Mouse (Mus musculus) forebrain, embryonic 11.5 days (tissue): Measurements from ENCODE around the gene Clasp1. TPM values are rescaled to one million over a fixed set of nuclear protein-coding genes. Genes with fewer than 3 reads are reported as not detected.

Source experiments
- ATAC-seq: fragments of 200-750 bp; cut with Nextera tagmentation; replicated peaks from 2 replicates; pipeline ENCODE4 v1.8.0; 2017; ENCODE audit warnings: moderate TSS enrichment; ENCODE audit not compliant: low FRiP score
- DNase-seq: peaks from one replicate; pipeline ENCODE4 v3.0.0-alpha.2; 2017; ENCODE audit warnings: low spot score
- H3K27ac ChIP-seq: fragments of 300-500 bp; sonication (generic); 2 replicates; pipeline ENCODE4 v1.5.1; 2014; ENCODE audit warnings: low read depth, low read length
- H3K27me3 ChIP-seq: fragments of 300-500 bp; sonication (generic); 2 replicates; pipeline ENCODE4 v1.6.1; 2014; ENCODE audit warnings: mild to moderate bottlenecking, low read length, mixed read lengths; ENCODE audit not compliant: control insufficient read depth, insufficient read depth
- H3K36me3 ChIP-seq: fragments of 300-500 bp; sonication (generic); 2 replicates; pipeline ENCODE4 v1.6.1; 2014; ENCODE audit warnings: mild to moderate bottlenecking, low read length, moderate library complexity, mixed read lengths; ENCODE audit not compliant: control insufficient read depth, insufficient read depth
- H3K4me1 ChIP-seq: fragments of 300-500 bp; sonication (generic); replicated peaks from 2 replicates; pipeline ENCODE4 v1.6.1; 2014; ENCODE audit warnings: low read length, mixed read lengths; ENCODE audit not compliant: control insufficient read depth, insufficient read depth
- H3K4me2 ChIP-seq: fragments of 300-500 bp; sonication (generic); 2 replicates; pipeline ENCODE4 v1.6.1; 2014; ENCODE audit warnings: low read depth, mild to moderate bottlenecking, low read length, moderate library complexity, mixed read lengths; ENCODE audit not compliant: severe bottlenecking
- H3K4me3 ChIP-seq: fragments of 300-500 bp; sonication (generic); 2 replicates; pipeline ENCODE4 v1.5.1; 2014; ENCODE audit warnings: low read depth, low read length
- H3K9ac ChIP-seq: fragments of 300-500 bp; sonication (generic); 2 replicates; pipeline ENCODE4 v1.6.1; 2014; ENCODE audit warnings: low read length
- H3K9me3 ChIP-seq: fragments of 300-500 bp; sonication (generic); 2 replicates; pipeline ENCODE4 v1.6.1; 2016; ENCODE audit warnings: low read length, mixed read lengths; ENCODE audit not compliant: control insufficient read depth
- WGBS: fragments of 180-500 bp; shearing (Covaris S2); extraction: QIAGEN DNeasy Blood & Tissue Kit; methylation state at CpG from one replicate; pipeline ENCODE4 v1.1.7; 2014; 5-methylcytosine and 5-hydroxymethylcytosine counted together
- polyA plus RNA-seq: library from polyadenylated mRNA; unstranded; fragments of >200 nt; fragmentation: Nextera tagmentation; extraction: Ambion mirVana; gene quantifications from 2 replicates; pipeline ENCODE4 v1.2.1, GENCODE M21; 2014

Clasp1 gene
- polyA plus RNA-seq, 1 experiment from 2014 or later = 136 TPM

- no peak overlapping the region for H3K27ac ChIP-seq
- ATAC-seq (no peak), DNase-seq (no peak)
- H3K27me3 ChIP-seq = no peaks in the 10 kb centered on the region
- H3K4me2 ChIP-seq = no peak overlapping the region
- no peak overlapping the region for H3K4me3 ChIP-seq
- H3K9me3 ChIP-seq = no peaks in the 10 kb centered on the region
- H3K4me1 ChIP-seq = no peaks in the 10 kb centered on the region
- peaks cover 13% of the 10 kb centered on the region; the same call in 1 of the 2 replicates for H3K36me3 ChIP-seq
- 94% methylated on average over 7 of the region's 7 CpGs for whole genome bisulfite sequencing
- no peak overlapping the region for H3K9ac ChIP-seq
Observed at GRCm38 (mm10) chr1:118542880-118543279, 154.0 kb downstream of the Clasp1 start.

- peaks cover 6% of the 10 kb centered on the region; the same call in 1 of the 2 replicates for H3K36me3 ChIP-seq
- no peak overlapping the region for H3K4me2 ChIP-seq
- no peak overlapping the region for H3K9ac ChIP-seq
- no peak for ATAC-seq
- H3K9me3 ChIP-seq = no peaks in the 10 kb centered on the region
- H3K27ac ChIP-seq = no peak overlapping the region
- H3K4me3 ChIP-seq = no peak overlapping the region
- no peaks in the 10 kb centered on the region for H3K4me1 ChIP-seq
- no peaks in the 10 kb centered on the region for H3K27me3 ChIP-seq
- DNase-seq = no peak
- 93% methylated on average over 5 of the region's 5 CpGs for WGBS
Observed at GRCm38 (mm10) chr1:118548769-118549168, 159.9 kb downstream of the Clasp1 start.

- ATAC-seq (no peak), DNase-seq (no peak)
- H3K9ac ChIP-seq = no peak overlapping the region
- H3K27ac ChIP-seq = no peak overlapping the region
- H3K27me3 ChIP-seq = no peaks in the 10 kb centered on the region
- no peak overlapping the region for H3K4me3 ChIP-seq
- H3K9me3 ChIP-seq = no peaks in the 10 kb centered on the region
- no peak overlapping the region for H3K4me2 ChIP-seq
- WGBS = 97% methylated on average over 5 of the region's 5 CpGs
- no peaks in the 10 kb centered on the region for H3K4me1 ChIP-seq
- H3K36me3 ChIP-seq = peaks cover 11% of the 10 kb centered on the region; the same call in 1 of the 2 replicates
Observed at GRCm38 (mm10) chr1:118551152-118551551, 162.3 kb downstream of the Clasp1 start.

- H3K4me2 ChIP-seq = no peak overlapping the region
- 91% methylated on average over 4 of the region's 4 CpGs for WGBS
- H3K4me3 ChIP-seq = no peak overlapping the region
- no peaks in the 10 kb centered on the region for H3K27me3 ChIP-seq
- no peak overlapping the region for H3K27ac ChIP-seq
- H3K9me3 ChIP-seq = no peaks in the 10 kb centered on the region
- ATAC-seq (no peak), DNase-seq (no peak)
- H3K36me3 ChIP-seq = peaks cover 11% of the 10 kb centered on the region; the same call in 1 of the 2 replicates
- no peak overlapping the region for H3K9ac ChIP-seq
- H3K4me1 ChIP-seq = no peaks in the 10 kb centered on the region
Observed at GRCm38 (mm10) chr1:118552071-118552470, 163.2 kb downstream of the Clasp1 start.

GRCm38 (mm10) chr1:118553045-118553444, 164.2 kb downstream of the Clasp1 start:
- no peaks in the 10 kb centered on the region for H3K4me1 ChIP-seq
- no peak overlapping the region for H3K4me3 ChIP-seq
- H3K4me2 ChIP-seq = no peak overlapping the region
- no peak for ATAC-seq
- H3K36me3 ChIP-seq = peaks cover 13% of the 10 kb centered on the region; the same call in 1 of the 2 replicates
- H3K9ac ChIP-seq = no peak overlapping the region
- no peaks in the 10 kb centered on the region for H3K9me3 ChIP-seq
- DNase-seq = no peak
- no peak overlapping the region for H3K27ac ChIP-seq
- no peaks in the 10 kb centered on the region for H3K27me3 ChIP-seq
- WGBS = 96% methylated on average over 2 of the region's 2 CpGs

- ATAC-seq = no peak
- WGBS = 96% methylated on average over 3 of the region's 3 CpGs
- peaks cover 13% of the 10 kb centered on the region; the same call in 1 of the 2 replicates for H3K36me3 ChIP-seq
Observed at GRCm38 (mm10) chr1:118553451-118553850, 164.6 kb downstream of the Clasp1 start.

GRCm38 (mm10) chr1:118554961-118555360, 166.1 kb downstream of the Clasp1 start:
- H3K9ac ChIP-seq = no peak overlapping the region
- 94% methylated on average over 5 of the region's 5 CpGs for WGBS
- no peak overlapping the region for H3K4me2 ChIP-seq
- ATAC-seq (no peak), DNase-seq (no peak)
- no peak overlapping the region for H3K4me3 ChIP-seq
- H3K36me3 ChIP-seq = peaks cover 13% of the 10 kb centered on the region; the same call in 1 of the 2 replicates
- H3K27ac ChIP-seq = no peak overlapping the region
- no peaks in the 10 kb centered on the region for H3K27me3 ChIP-seq
- no peaks in the 10 kb centered on the region for H3K4me1 ChIP-seq
- no peaks in the 10 kb centered on the region for H3K9me3 ChIP-seq

More at GRCm38 (mm10) chr1:118553451-118553850, 164.6 kb downstream of the Clasp1 start:
- Histone ChIP-seq H3K27ac (no peak overlapping the region), H3K9ac (no peak overlapping the region), H3K27me3 (no peaks in the 10 kb centered on the region), H3K4me2 (no peak overlapping the region), H3K4me3 (no peak overlapping the region), H3K4me1 (no peaks in the 10 kb centered on the region), H3K9me3 (no peaks in the 10 kb centered on the region)
- DNase-seq = no peak

- 94% methylated on average over 2 of the region's 2 CpGs for WGBS
- Histone ChIP-seq H3K4me3 (no peak overlapping the region), H3K27ac (no peak overlapping the region), H3K9me3 (no peaks in the 10 kb centered on the region), H3K36me3 (peaks cover 15% of the 10 kb centered on the region; the same call in 1 of the 2 replicates), H3K4me2 (no peak overlapping the region), H3K4me1 (no peaks in the 10 kb centered on the region), H3K27me3 (no peaks in the 10 kb centered on the region), H3K9ac (no peak overlapping the region)
- ATAC-seq (no peak), DNase-seq (no peak)
Observed at GRCm38 (mm10) chr1:118559716-118560115, 170.9 kb downstream of the Clasp1 start.

GRCm38 (mm10) chr1:118564561-118564960, 175.7 kb downstream of the Clasp1 start:
- Histone ChIP-seq H3K4me1 (no peaks in the 10 kb centered on the region), H3K4me2 (no peak overlapping the region), H3K27ac (no peak overlapping the region), H3K9ac (no peak overlapping the region), H3K27me3 (no peaks in the 10 kb centered on the region), H3K9me3 (no peaks in the 10 kb centered on the region), H3K36me3 (peaks cover 16% of the 10 kb centered on the region), H3K4me3 (no peak overlapping the region)
- no peak for DNase-seq
- ATAC-seq = no peak
